Mouse (Mus musculus): ENCODE data around the gene Derl3. TPM values are rescaled to one million over a fixed set of nuclear protein-coding genes. Genes with fewer than 3 reads are reported as not detected.
A peak's percentile ranks its signal among the peaks of the same experiment; 100 is the strongest.

Derl3 gene
- polyA plus RNA-seq, 1 experiment from 2014 or later = 2.6 TPM

DNA sequence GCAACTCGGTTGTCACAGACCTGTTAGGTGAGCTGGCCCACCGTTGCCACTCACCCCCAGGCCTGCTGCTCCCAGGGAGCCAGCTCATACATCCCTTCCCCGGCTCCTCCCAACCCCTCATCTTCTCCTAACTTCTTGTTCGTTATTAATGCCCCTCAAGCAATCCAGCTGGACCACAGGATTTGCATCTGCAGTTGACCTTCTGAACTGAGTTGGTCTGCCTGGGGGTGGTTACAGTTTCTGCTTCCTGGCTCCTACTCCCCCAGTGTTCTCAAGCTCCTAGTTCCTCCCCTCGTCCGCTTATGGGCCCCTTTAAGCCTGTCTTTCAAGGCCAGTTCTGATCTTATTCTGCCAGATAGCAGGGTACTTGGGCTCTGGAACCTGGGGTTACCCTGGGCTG, 1.4 kb downstream of the Derl3 start:
- H3K4me1 ChIP-seq = peaks cover 16% of the 10 kb centered on the region
- no peak overlapping the region for H3K27ac ChIP-seq
- no peaks in the 10 kb centered on the region for H3K9me3 ChIP-seq
- H3K36me3 ChIP-seq = peaks cover 52% of the 10 kb centered on the region
- no peaks in the 10 kb centered on the region for H3K27me3 ChIP-seq
- no peak overlapping the region for H3K9ac ChIP-seq
- no peak for ATAC-seq (ENCODE audit: insufficient number of reproducible peaks, insufficient read depth, low FRiP score, low TSS enrichment, low read depth)
- H3K4me2 ChIP-seq = no peak overlapping the region
- 71% methylated on average over 6 of the region's 6 CpGs for WGBS
- no peak overlapping the region for H3K4me3 ChIP-seq

DNA sequence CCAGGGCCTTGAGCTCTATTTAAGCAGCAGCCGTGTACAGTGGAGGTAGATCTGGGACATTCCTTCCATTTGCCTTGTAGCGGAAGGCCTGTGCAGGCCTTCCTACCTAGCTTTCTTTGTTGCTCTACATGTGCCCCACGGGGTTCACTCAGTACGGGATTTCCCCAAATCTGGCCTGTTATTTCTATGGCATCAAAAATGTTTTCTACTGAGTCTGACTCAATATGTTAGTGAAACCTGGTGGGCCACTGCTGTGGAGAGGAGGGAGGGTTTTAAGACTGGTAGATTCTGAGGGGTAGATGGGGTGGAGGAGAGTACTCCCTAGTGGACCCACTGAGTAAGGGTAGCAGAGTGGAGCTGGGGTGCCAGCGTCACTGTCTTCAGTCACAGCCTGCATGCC, 2.5 kb downstream of the Derl3 start:
- 93% methylated on average over 5 of the region's 5 CpGs for WGBS
- no peak overlapping the region for H3K27ac ChIP-seq
- ATAC-seq (ENCODE audit: insufficient number of reproducible peaks, insufficient read depth, low FRiP score, low TSS enrichment, low read depth) = no peak
- H3K4me1 ChIP-seq = peaks cover 16% of the 10 kb centered on the region
- peaks cover 57% of the 10 kb centered on the region for H3K36me3 ChIP-seq
- no peaks in the 10 kb centered on the region for H3K27me3 ChIP-seq
- H3K4me3 ChIP-seq = no peak overlapping the region
- H3K9me3 ChIP-seq = no peaks in the 10 kb centered on the region
- no peak overlapping the region for H3K4me2 ChIP-seq
- H3K9ac ChIP-seq = no peak overlapping the region

DNA sequence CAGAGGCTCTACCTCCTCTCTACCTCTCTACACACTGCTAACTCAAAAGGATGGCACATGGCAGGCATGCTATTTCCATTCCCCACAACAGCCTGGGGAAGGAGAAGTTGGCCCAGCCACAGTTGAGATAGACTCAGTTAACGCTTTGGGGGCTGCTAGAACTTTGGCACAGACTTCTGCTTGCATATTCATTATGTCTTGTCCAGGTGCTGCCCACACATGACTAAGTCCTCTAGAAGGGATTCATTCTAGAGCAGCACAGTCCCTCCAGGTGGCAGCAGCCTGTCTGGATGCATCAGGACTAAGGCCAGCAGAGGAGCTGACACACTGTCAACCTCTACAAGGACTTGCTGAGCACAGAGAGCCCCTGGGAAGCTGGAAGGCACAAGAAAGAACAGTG, 3.0 kb downstream of the Derl3 start:
- 92% methylated on average over 1 of the region's 1 CpGs for WGBS
- no peak overlapping the region for H3K4me3 ChIP-seq
- no peaks in the 10 kb centered on the region for H3K27me3 ChIP-seq
- H3K36me3 ChIP-seq = peaks cover 61% of the 10 kb centered on the region
- no peak for ATAC-seq (ENCODE audit: insufficient number of reproducible peaks, insufficient read depth, low FRiP score, low TSS enrichment, low read depth)
- no peak overlapping the region for H3K27ac ChIP-seq
- no peak overlapping the region for H3K9ac ChIP-seq
- H3K4me2 ChIP-seq = no peak overlapping the region
- H3K4me1 ChIP-seq = peaks cover 16% of the 10 kb centered on the region
- H3K9me3 ChIP-seq = no peaks in the 10 kb centered on the region

DNA sequence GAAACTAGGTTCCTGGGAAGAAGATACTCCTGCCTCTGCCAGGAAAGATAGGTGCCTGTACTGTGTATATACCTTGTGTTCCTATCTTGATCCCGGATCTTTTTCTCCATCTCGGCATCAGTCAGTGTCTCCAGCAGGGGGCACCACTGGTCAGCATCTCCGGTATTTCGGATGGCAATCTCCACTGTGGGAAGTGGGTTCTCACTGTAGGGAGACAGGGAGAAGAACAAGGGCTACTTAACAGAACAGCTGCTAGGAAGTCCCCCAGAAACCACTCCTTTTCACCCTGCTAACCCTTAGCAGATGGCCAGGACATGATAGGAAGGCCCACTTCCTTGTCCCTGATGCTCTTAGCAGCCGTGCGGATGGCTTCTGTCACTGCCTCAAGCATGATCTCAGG, 4.2 kb downstream of the Derl3 start:
- Histone ChIP-seq H3K36me3 (peaks cover 73% of the 10 kb centered on the region), H3K4me3 (no peak overlapping the region), H3K4me2 (no peak overlapping the region), H3K9me3 (no peaks in the 10 kb centered on the region), H3K9ac (no peak overlapping the region), H3K4me1 (peaks cover 16% of the 10 kb centered on the region), H3K27ac (no peak overlapping the region), H3K27me3 (no peaks in the 10 kb centered on the region)
- 32% methylated on average over 6 of the region's 6 CpGs for WGBS
- no peak for ATAC-seq (ENCODE audit: insufficient number of reproducible peaks, insufficient read depth, low FRiP score, low TSS enrichment, low read depth)

DNA sequence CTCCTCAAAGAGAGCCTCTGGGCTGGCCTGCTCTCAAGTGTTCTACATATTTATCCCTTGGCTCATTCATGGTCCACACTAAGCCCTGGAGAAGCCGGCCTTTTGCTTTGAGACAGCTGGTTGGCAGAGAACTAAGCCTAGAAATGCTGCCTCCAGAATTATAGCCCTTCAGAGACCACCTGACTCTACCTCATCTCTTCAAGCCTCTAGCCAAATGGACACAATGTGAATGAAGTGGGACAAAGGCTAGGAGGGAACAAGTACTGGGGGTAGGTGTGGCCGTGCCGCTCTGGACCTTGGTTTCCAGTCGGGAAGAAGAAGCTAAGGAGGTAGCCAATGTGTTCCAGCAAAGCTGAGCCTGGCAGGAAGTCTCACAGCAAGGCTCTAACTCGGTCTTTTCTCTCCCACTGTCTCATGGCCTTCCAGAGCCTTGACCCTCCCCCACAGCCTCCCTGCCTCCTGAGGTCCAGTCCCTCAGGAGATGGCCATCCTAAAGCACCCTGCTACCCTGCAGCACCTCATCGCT, 4.9 kb downstream of the Derl3 start:
- Histone ChIP-seq H3K4me1 (peaks cover 11% of the 10 kb centered on the region), H3K9ac (no peak overlapping the region), H3K4me3 (no peak overlapping the region), H3K4me2 (no peak overlapping the region), H3K27ac (no peak overlapping the region), H3K27me3 (no peaks in the 10 kb centered on the region), H3K9me3 (no peaks in the 10 kb centered on the region), H3K36me3 (peaks cover 80% of the 10 kb centered on the region)
- no peak for ATAC-seq (ENCODE audit: insufficient number of reproducible peaks, insufficient read depth, low FRiP score, low TSS enrichment, low read depth)
- whole genome bisulfite sequencing = 79% methylated on average over 6 of the region's 6 CpGs

DNA sequence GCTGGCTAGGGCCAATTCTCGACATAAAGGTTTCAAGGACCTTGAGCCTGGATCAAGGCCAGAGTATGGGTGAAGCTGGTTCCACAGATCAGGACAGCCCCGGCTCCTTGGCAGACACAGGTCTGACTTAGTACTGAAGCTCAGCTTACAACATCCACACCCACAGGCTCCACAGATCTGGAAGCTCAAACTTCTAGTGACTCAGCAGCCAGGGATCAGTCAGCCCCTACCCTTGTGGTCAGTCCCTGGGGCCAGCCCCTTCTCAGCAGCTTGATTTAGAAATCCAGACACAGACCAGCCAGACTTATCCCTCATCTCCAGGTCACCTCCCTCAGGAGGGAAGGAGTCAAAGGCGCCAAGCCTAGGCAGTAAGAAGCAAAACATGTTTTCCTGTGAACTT, 5.6 kb downstream of the Derl3 start:
- WGBS = 78% methylated on average over 3 of the region's 3 CpGs
- Histone ChIP-seq H3K36me3 (peaks cover 88% of the 10 kb centered on the region), H3K27ac (0 out of 2 replicates have a peak overlapping the region, but pooled peaks have one; percentile 28), H3K27me3 (no peaks in the 10 kb centered on the region), H3K4me1 (peaks cover 5% of the 10 kb centered on the region; the same call in 1 of the 2 replicates), H3K9me3 (no peaks in the 10 kb centered on the region), H3K4me3 (no peak overlapping the region), H3K9ac (no peak overlapping the region), H3K4me2 (no peak overlapping the region)
- no peak for ATAC-seq (ENCODE audit: insufficient number of reproducible peaks, insufficient read depth, low FRiP score, low TSS enrichment, low read depth)

DNA sequence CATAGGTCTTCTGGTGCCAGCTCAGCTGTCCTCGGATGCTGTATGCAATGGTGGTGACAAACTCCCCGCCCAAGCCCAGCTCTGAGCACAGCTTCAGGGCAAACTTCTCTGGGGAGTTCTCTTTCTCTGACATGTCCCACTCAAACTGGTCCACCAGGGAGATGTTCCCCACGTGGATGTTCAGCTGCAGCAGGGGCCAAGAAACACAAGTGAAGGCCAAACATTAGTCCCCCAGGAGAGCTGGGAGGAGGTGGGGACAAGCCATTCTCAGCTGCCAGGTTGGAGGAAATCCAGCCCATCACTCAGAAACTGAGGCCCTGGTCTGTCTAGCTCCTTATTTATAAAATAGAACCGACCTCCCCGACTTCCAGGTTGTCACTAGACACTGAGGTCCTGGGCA, 11.2 kb downstream of the Derl3 start:
- no peak for ATAC-seq (ENCODE audit: insufficient number of reproducible peaks, insufficient read depth, low FRiP score, low TSS enrichment, low read depth)
- no peak overlapping the region for H3K4me3 ChIP-seq
- 90% methylated on average over 5 of the region's 5 CpGs for WGBS
- no peak overlapping the region for H3K9ac ChIP-seq
- no peak overlapping the region for H3K4me2 ChIP-seq
- H3K27ac ChIP-seq = no peak overlapping the region
- no peaks in the 10 kb centered on the region for H3K9me3 ChIP-seq
- peaks cover 87% of the 10 kb centered on the region for H3K36me3 ChIP-seq
- no peaks in the 10 kb centered on the region for H3K27me3 ChIP-seq
- H3K4me1 ChIP-seq = peaks cover under 1% of the 10 kb centered on the region; the same call in 1 of the 2 replicates

DNA sequence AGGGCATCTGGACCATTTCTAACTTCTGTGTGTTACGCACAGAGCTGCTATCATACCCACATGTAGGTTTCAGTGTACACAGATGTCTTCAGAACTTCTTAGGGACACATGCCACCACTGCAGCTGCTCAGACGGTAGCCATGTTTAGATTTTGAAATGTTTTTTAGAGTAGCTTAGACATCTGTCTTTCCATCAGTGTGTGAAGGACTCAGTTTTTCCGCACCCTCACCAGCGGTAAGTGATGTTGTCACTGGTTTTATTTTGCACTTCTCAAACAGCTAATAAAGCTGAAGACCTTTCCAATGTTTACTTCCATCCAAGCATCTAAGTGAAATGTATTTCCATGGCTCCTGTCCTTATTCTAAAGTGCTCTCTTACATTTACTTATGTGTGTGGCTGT, 13.7 kb downstream of the Derl3 start:
- no peak overlapping the region for H3K9ac ChIP-seq
- H3K27ac ChIP-seq = no peak overlapping the region
- WGBS = 86% methylated on average over 4 of the region's 4 CpGs
- peaks cover 92% of the 10 kb centered on the region for H3K36me3 ChIP-seq
- H3K4me2 ChIP-seq = no peak overlapping the region
- no peak for ATAC-seq (ENCODE audit: insufficient number of reproducible peaks, insufficient read depth, low FRiP score, low TSS enrichment, low read depth)
- H3K9me3 ChIP-seq = no peaks in the 10 kb centered on the region
- no peaks in the 10 kb centered on the region for H3K4me1 ChIP-seq
- no peaks in the 10 kb centered on the region for H3K27me3 ChIP-seq
- H3K4me3 ChIP-seq = no peak overlapping the region

DNA sequence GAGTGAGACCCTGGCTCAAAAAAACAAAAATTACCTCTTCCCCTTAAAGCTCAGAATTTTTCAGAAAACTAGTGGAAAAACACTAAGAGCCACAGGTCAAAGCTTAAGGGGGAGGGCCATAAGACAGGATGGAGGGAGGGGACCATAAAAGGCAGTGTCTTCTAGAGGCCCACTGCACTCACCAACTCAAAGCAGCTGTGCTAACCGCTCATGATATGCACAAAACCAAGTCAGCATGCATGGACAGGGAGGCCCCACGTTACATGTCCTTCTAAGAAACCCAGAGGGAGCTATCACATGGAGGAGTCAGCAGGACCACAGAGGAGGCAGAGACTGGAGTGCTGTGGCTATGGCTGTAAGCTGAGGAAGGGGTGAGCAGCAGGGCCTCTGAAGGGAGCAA, 17.5 kb downstream of the Derl3 start:
- no peak overlapping the region for H3K9ac ChIP-seq

DNA sequence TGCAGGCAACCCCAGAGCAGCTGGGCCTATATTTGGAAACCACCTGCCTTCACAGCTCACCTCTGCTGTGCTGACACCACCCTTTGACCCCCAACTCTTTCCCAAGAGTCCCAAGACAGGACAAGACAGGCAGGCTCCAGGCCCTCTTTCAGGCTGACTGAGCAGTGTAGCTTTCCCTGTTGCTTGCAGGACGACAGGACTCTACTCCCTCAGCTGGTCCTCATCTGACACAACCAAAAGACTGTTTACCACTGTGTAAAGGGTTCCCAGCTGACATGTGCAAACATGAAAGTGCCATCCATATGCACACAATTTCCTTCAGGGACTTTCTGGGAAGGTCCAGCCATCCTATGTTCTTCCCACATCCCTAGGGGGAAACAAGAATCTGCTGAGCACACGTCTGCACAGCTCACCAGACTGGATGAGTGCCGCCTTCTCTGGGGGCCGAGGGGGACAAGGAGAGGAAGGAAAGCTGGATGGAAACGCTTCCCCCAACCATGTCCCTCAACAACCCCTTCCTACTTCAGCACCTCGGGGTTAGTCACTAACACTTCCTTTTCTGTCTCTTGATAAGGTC, 19.9 kb downstream of the Derl3 start:
- H3K27me3 ChIP-seq = no peaks in the 10 kb centered on the region
- no peaks in the 10 kb centered on the region for H3K9me3 ChIP-seq
- no peak overlapping the region for H3K4me3 ChIP-seq
- peak overlapping the region; percentile 48; the same call in 1 of the 2 replicates for H3K27ac ChIP-seq
- 41% methylated on average over 6 of the region's 6 CpGs for WGBS
- H3K9ac ChIP-seq = 0 out of 2 replicates have a peak overlapping the region, but pooled peaks have one; percentile 36
- peaks cover 41% of the 10 kb centered on the region for H3K4me1 ChIP-seq
- peaks cover 75% of the 10 kb centered on the region for H3K36me3 ChIP-seq
- no peak for ATAC-seq (ENCODE audit: insufficient number of reproducible peaks, insufficient read depth, low FRiP score, low TSS enrichment, low read depth)
- H3K4me2 ChIP-seq = no peak overlapping the region

More for the DNA sequence above, 17.5 kb downstream of the Derl3 start:
- Histone ChIP-seq H3K4me2 (no peak overlapping the region), H3K4me3 (no peak overlapping the region), H3K4me1 (peaks cover 19% of the 10 kb centered on the region), H3K36me3 (peaks cover 86% of the 10 kb centered on the region), H3K27ac (no peak overlapping the region), H3K9me3 (no peaks in the 10 kb centered on the region), H3K27me3 (no peaks in the 10 kb centered on the region)
- ATAC-seq (ENCODE audit: insufficient number of reproducible peaks, insufficient read depth, low FRiP score, low TSS enrichment, low read depth) = no peak
- WGBS = 67% methylated on average over 2 of the region's 2 CpGs

DNA sequence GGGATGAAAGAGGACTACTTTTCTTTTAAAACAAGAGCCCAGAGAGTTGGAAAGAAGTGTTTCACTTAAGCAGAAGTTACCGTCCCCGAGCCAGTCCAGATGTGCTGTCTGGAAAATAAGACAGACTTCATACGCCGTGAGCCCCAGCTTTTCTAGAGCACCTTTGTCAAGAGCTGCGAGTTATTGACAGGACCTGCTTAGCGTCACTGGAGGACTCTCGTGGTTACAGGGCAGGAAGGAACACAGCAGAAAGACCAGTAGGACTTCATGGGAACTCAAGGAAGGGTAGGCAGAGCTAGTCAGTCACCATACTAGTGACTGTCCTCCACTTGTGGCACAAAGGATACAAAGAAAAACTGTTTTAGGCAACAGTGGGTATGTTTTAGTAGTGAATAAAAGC, 22.3 kb downstream of the Derl3 start:
- H3K36me3 ChIP-seq = peaks cover 61% of the 10 kb centered on the region
- no peak overlapping the region for H3K9ac ChIP-seq
- no peak overlapping the region for H3K4me3 ChIP-seq
- H3K27ac ChIP-seq = no peak overlapping the region
- H3K27me3 ChIP-seq = no peaks in the 10 kb centered on the region
- no peaks in the 10 kb centered on the region for H3K9me3 ChIP-seq
- 76% methylated on average over 7 of the region's 7 CpGs for WGBS
- H3K4me2 ChIP-seq = no peak overlapping the region
- peaks cover 64% of the 10 kb centered on the region for H3K4me1 ChIP-seq
- no peak for ATAC-seq (ENCODE audit: insufficient number of reproducible peaks, insufficient read depth, low FRiP score, low TSS enrichment, low read depth)

DNA sequence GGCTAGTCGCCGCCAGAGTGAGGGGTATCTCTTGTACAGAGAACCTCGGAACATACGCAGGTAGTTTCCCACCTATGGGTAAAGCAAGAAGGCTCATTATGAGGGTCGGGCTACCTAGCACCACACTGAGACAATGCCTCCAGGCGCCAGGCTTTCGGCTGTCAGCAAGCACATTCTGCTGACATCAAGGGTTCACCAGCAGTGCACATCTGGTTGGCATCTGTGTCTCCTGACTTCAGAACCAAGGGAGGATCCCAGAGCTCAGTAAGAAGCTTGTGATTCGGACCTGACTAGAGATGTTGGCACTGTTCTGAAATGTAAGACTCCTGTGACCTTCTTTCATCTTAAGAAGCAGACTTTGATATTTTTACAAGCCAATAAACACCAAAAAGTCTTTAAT, 23.6 kb downstream of the Derl3 start:
- Histone ChIP-seq H3K27ac (peak overlapping the region; percentile 3; the same call in 1 of the 2 replicates), H3K4me3 (no peak overlapping the region), H3K4me1 (peaks cover 66% of the 10 kb centered on the region), H3K36me3 (peaks cover 49% of the 10 kb centered on the region), H3K9ac (no peak overlapping the region), H3K4me2 (no peak overlapping the region), H3K27me3 (no peaks in the 10 kb centered on the region), H3K9me3 (no peaks in the 10 kb centered on the region)
- WGBS = 44% methylated on average over 8 of the region's 8 CpGs
- no peak for ATAC-seq (ENCODE audit: insufficient number of reproducible peaks, insufficient read depth, low FRiP score, low TSS enrichment, low read depth)

All from embryonic facial prominence, embryonic 13.5 days (tissue).